In genomic region chr5:35770246-35770645, GRCm38 (mm10) we compare ENCODE assay signal across 18 mouse cellular contexts. TPM values are rescaled to one million over a fixed set of nuclear protein-coding genes. Genes with fewer than 3 reads are reported as not detected.
DNase-seq lines count a peak whose midpoint lies in the region; ATAC-seq and TF ChIP-seq lines count a peak whose summit lies in the region.
"Had no signal": no experiment of that assay in that cellular context is flagged by ENCODE, and none has a peak within 500 bp of the region (broad histone marks: within the 10 kb centered on the region; RNA-seq: fewer than 3 reads in every experiment).

No protein-coding gene starts in this region.

- no peaks in the 10 kb centered on the region for H3K36me3 ChIP-seq in heart, embryonic 15.5 days
- H3K36me3 ChIP-seq: forebrain, embryonic 10.5 days; hindbrain, embryonic 12.5 days; hindbrain, embryonic 15.5 days had no signal

- peak overlapping the region; percentile 82 for H3K27ac ChIP-seq in heart, embryonic 15.5 days
- H3K27ac ChIP-seq in layer of hippocampus, adult 2 months = 0 out of 2 replicates have a peak overlapping the region, but pooled peaks have one; percentile 32
- H3K27ac ChIP-seq: forebrain, embryonic 10.5 days; forebrain, embryonic 13.5 days; hindbrain, embryonic 12.5 days; hindbrain, embryonic 15.5 days had no signal

- 89% methylated on average over 2 of the region's 2 CpGs for WGBS in heart, embryonic 15.5 days

- H3K4me1 ChIP-seq in heart, embryonic 15.5 days (replicated peaks) = peaks cover 78% of the 10 kb centered on the region

- no peak overlapping the region for H3K4me2 ChIP-seq in heart, embryonic 15.5 days
- H3K4me2 ChIP-seq: forebrain, embryonic 13.5 days; hindbrain, embryonic 12.5 days; hindbrain, embryonic 15.5 days had no signal

- no peak overlapping the region for H3K9ac ChIP-seq in heart, embryonic 15.5 days
- H3K9ac ChIP-seq: forebrain, embryonic 13.5 days; hindbrain, embryonic 12.5 days; hindbrain, embryonic 15.5 days had no signal

- H3K4me3 ChIP-seq in heart, embryonic 15.5 days = no peak overlapping the region
- H3K4me3 ChIP-seq in layer of hippocampus, adult 2 months = no peak overlapping the region
- H3K4me3 ChIP-seq: forebrain, embryonic 10.5 days; forebrain, embryonic 13.5 days; hindbrain, embryonic 12.5 days; hindbrain, embryonic 15.5 days had no signal

- no peaks in the 10 kb centered on the region for H3K27me3 ChIP-seq in heart, embryonic 15.5 days
- H3K27me3 ChIP-seq: forebrain, embryonic 13.5 days; hindbrain, embryonic 15.5 days had no signal

- DNase-seq in heart, adult 8-10 months (ENCODE audit: low spot score) = no peak
- no peak for DNase-seq in layer of hippocampus, adult 2 months (ENCODE audit: low spot score in 2 of 2)
- no peak for DNase-seq in layer of hippocampus, postnatal 14 days (ENCODE audit: low spot score in 2 of 2)
- DNase-seq in ES-CJ7 (ENCODE audit: low read depth, low spot score) = peak; percentile 67
- DNase-seq in spleen, adult 12 weeks (ENCODE audit: low spot score) = no peak
- DNase-seq in cerebellum, postnatal 4 days (ENCODE audit: low spot score in 2 of 2) = no peak
- DNase-seq: cerebellum, adult 11 months; cerebellum, adult 8-10 months; cerebellum, postnatal 36 days; kidney, adult 2 months had no signal

- no peaks in the 10 kb centered on the region for H3K9me3 ChIP-seq in heart, embryonic 15.5 days (replicated peaks)
- H3K9me3 ChIP-seq: forebrain, embryonic 10.5 days; forebrain, embryonic 13.5 days; hindbrain, embryonic 12.5 days; hindbrain, embryonic 15.5 days had no signal

- no peak for ATAC-seq in heart, embryonic 15.5 days (replicated peaks; ENCODE audit: insufficient number of reproducible peaks, insufficient read depth, low FRiP score, low read depth)
- ATAC-seq: CD4-positive, CD25-positive, alpha-beta regulatory T cell, adult 4 months; forebrain, embryonic 13.5 days; forebrain, embryonic 16.5 days had no signal

- no peak for TF ChIP-seq CTCF in layer of hippocampus, adult 2 months (conservative IDR thresholded peaks at IDR 0.05)

RNA-seq across cellular contexts. Expression of gene Ablim2, which starts 12.6 kb away (rescaled TPM):
- polyA plus RNA-seq in heart, embryonic 15.5 days (2015; fragmentation: Nextera tagmentation; extraction: Ambion mirVana) = 4.3 and 5.3 TPM in 2 replicates
- total RNA-seq in heart, adult 8-10 months (2022) = 10 to 100 TPM; 18.5 to 28.5 (median 20.9) TPM
- total RNA-seq in layer of hippocampus, adult 2 months (2021) = 100 to 1,000 TPM; 133 to 163 TPM
- 100 to 1,000 TPM in 1 of 2 experiments, 10 to 100 TPM in 1; 94.4 to 101 TPM for total RNA-seq in layer of hippocampus, postnatal 14 days (2021)
- total RNA-seq: MEL had no signal
- polyA plus RNA-seq: forebrain, embryonic 10.5 days had no signal

RNA-seq across cellular contexts. Expression of gene Sh3tc1, which starts 30.5 kb away (rescaled TPM):
- 8.6 and 10.9 TPM in 2 replicates for polyA plus RNA-seq in heart, embryonic 15.5 days (2015; fragmentation: Nextera tagmentation; extraction: Ambion mirVana)
- 1 to 10 TPM; 6.5 to 9.1 (median 7.9) TPM for total RNA-seq in heart, adult 8-10 months (2022)
- total RNA-seq in layer of hippocampus, adult 2 months (2021) = 1 to 10 TPM; 1.7 to 2.4 TPM
- total RNA-seq in layer of hippocampus, postnatal 14 days (2021) = 1 to 10 TPM; 3.8 to 4.1 TPM
- total RNA-seq: MEL had no signal
